Mouse (Mus musculus): Measurements from ENCODE around the gene Hmg20b. TPM values are rescaled to one million over a fixed set of nuclear protein-coding genes. Genes with fewer than 3 reads are reported as not detected.

Hmg20b gene
- total RNA-seq, 2 experiments from 2014 or later = 29.0 to 32.3 TPM

GRCm38 (mm10) chr10:81306837-81307682 is 43.2 kb downstream of the Hmg20b start:
- no peak for ATAC-seq (replicated peaks; ENCODE audit: poor library complexity)

- no peak for ATAC-seq (replicated peaks; ENCODE audit: poor library complexity)
Measured at GRCm38 (mm10) chr10:81306173-81306668, 44.1 kb downstream of the Hmg20b start.

DNA sequence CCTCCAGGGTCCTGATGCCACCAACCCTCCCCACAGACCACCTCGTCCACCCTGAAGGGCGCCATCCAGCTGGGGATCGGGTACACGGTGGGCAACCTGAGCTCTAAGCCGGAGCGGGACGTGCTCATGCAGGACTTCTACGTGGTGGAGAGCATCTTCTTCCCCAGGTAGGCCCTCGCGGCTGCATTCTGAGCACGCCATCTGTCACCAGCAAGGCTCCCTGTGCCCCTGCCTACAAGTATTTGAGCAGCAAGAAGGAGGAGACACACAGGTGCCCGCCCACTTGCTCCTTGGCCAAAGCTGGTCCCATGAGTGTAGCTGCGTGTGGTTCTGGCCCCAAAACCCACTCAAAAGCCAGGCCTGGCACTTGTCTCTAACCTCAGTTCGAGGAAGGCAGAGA is 44.6 kb downstream of the Hmg20b start:
- ATAC-seq (replicated peaks; ENCODE audit: poor library complexity) = no peak

DNA sequence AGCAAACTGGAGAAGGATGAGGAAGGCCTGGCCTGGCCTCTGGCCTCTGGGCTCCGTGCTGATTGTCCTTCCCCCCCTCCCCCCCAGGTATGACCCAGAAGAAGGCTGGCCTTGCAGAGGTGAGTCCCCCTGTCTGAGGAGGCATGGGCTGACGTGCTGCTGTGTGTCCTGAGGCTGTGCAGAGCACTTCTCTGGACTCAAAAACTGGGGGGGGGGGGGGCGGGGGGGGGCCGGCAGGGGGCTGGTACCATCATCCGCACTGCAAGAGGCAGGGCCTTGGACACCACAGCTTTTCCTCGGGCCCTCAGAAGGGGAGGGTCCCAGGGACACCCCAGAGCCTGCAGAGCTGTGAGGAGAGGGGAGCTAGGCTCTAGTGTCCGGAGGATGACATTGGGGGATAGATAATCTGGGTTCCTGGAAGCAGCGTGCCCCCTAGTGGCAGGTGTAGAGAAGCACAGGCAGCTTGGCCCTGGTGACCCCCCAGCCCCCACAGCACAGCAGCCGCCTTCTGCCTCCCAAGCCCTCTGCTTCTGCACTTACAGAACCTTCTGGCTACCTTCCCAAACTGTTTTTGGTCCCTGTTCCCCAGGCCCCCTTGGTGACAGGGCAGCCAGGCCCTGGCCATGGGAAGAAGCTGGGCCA is 45.6 kb downstream of the Hmg20b start:
- peak; percentile 84 for ATAC-seq (replicated peaks; ENCODE audit: poor library complexity)

- 0 out of 2 replicates have a peak, but pooled peaks have one; percentile 24 for ATAC-seq (replicated peaks; ENCODE audit: poor library complexity)
Measured at GRCm38 (mm10) chr10:81303761-81304160, 46.5 kb downstream of the Hmg20b start.

- ATAC-seq (replicated peaks; ENCODE audit: poor library complexity) = peak; percentile 30
Measured at GRCm38 (mm10) chr10:81303258-81303657, 47.0 kb downstream of the Hmg20b start.

DNA sequence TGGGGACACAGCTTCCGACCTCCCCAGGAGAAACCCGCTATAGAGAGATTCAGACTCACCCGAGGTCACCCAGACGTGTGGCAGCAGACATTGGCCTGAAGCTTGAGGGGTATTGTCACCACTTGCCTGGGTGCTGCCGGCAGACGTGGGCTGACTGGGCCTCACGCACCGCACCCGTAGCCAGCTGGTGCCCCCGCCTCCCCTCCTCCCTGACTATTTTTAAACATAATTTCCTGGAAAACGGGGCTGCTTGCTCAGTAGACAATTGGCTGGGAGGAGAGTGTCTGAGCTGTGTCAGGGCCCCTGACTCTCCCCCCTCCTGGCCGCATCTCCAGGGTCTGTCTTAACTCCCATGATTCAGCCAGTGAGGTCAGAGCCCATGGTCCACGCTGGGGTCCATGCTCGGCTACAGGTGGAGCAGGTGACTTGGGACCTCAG is 47.5 kb downstream of the Hmg20b start:
- ATAC-seq (replicated peaks; ENCODE audit: poor library complexity) = no peak

GRCm38 (mm10) chr10:81302288-81302687 is 48.0 kb downstream of the Hmg20b start:
- no peak for ATAC-seq (replicated peaks; ENCODE audit: poor library complexity)

DNA sequence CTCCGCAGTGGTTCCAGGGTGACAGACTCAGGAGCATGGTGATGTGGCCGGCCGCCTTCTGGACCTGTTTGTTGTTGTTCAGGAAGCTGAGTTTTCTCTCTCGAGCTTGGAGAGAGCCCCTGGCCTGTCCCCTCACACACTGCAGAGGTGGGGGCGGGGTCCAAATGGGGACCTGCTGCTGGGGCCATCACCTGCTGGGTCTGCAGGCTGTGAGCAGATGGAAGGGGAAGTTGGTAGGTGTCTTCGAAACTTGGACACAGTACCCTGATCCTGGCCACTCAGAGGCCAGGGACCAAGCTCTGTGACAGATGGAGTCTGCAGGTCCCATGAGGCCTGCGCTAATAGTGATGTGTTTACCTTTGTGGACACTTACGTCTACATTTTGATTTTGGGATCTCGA is 49.0 kb downstream of the Hmg20b start:
- no peak for ATAC-seq (replicated peaks; ENCODE audit: poor library complexity)

DNA sequence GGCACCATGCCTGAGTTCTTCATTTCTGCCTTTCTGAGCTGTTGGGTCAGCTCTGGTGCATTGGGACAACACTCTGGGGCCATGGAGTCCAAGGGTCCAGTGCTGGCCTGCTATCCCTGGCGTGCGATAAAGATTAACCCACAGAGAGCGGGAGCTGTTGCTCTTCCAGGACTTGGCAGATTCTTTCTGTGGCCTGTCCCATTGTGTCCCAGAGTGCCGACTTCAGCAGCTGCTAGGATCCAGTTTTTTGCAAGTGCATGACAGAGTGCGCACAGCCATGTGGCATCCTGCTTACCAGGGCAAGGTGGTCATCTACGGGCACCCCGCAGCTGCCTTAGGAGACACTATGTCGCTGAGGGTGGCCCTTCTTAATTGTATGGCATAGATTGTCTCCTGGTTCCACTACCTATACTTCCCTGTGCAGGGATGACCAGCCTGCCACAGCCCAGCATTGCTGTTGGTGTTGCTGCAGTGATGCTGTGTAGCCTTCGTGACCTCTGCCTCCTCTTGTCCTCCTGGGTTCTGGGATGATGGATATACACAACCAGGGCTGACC is 49.9 kb downstream of the Hmg20b start:
- no peak for ATAC-seq (replicated peaks; ENCODE audit: poor library complexity)

DNA sequence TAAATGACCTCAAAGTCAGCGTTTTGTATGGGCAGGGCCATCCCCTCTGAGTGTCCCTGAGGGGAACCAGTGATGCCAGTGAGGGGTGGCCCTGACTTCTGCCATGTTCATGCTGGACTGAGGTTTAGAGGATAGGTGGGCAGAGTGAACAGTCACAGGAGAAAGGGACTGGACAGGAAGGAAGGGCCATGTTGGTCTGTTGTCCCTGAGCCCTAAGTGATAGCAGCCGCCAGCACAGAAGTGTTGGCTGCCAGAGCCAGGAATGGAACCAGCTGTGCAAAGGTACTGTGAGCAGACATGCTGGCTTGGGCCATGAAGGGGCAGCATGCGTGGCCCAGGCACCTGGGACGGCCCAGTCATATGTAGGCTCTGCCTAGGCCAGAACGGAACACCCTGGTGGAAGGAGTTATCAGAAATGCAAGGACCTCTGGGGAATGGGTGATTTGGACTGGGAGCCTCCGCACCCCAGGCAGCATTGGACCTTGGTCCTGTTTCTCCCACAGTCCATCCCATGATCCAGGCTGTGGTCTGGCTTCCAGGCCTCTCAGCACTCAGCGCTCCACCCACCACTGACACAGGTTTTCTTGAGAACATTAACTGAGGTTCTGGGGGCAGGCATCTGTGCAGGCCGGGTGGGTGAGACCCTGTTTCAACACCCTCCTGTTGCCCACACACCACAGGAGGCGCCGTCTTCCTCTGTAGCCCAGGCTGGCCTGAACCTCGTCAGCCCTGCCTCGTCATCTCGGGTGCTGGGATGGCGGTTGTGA is 50.5 kb downstream of the Hmg20b start:
- no peak for ATAC-seq (replicated peaks; ENCODE audit: poor library complexity)

GRCm38 (mm10) chr10:81298369-81299100 is 51.7 kb downstream of the Hmg20b start:
- ATAC-seq (replicated peaks; ENCODE audit: poor library complexity) = peak; percentile 58

DNA sequence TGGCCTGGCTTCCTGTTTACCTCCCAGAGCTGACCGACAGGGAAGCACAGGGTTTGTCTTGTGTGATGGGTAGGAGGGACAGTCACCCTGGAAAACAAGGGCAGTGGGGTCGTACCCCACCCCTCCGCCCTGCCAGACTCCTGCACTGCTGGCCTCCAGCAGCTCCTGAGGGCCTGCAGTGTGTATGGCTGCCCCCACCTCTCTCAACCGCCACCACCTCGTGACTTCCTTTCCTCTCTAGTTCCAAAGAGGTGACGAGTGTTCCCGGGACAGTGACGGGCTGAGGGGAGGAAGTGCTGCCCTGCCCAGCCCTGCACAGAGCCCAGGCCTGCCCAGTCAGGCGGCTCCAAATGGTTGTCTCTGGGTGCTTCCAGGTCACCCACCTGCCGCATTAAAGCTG is 52.4 kb downstream of the Hmg20b start:
- ATAC-seq (replicated peaks; ENCODE audit: poor library complexity) = peak; percentile 57

- ATAC-seq (replicated peaks; ENCODE audit: poor library complexity) = no peak
Measured at GRCm38 (mm10) chr10:81297246-81297645, 53.0 kb downstream of the Hmg20b start.

Other genes with a start within 250 kb of the Hmg20b start
Only the 30 nearest of the 32 such genes appear.
- 17.4 and 18.9 TPM in 2 replicates for gene Zbtb7a, start 215.3 kb downstream of the Hmg20b start, total RNA-seq (2015)
- 7.7 and 8.6 TPM in 2 replicates for gene Zbtb7a, start 215.3 kb downstream of the Hmg20b start, total RNA-seq (2017)
- gene Pias4, start 182.6 kb downstream of the Hmg20b start, total RNA-seq (2015) = 9.4 and 10.0 TPM in 2 replicates
- 9.4 and 9.8 TPM in 2 replicates for gene Pias4, start 182.6 kb downstream of the Hmg20b start, total RNA-seq (2017)
- gene Eef2, start 173.8 kb downstream of the Hmg20b start, total RNA-seq (2015) = 526 and 599 TPM in 2 replicates
- 1,508 and 1,553 TPM in 2 replicates for gene Eef2, start 173.8 kb downstream of the Hmg20b start, total RNA-seq (2017)
- 15.5 and 17.2 TPM in 2 replicates for gene Dapk3, start 167.5 kb downstream of the Hmg20b start, total RNA-seq (2015)
- 37.2 and 54.7 TPM in 2 replicates for gene Dapk3, start 167.5 kb downstream of the Hmg20b start, total RNA-seq (2017)
- not detected in 2 replicates for gene 4930442H23Rik, start 166.6 kb downstream of the Hmg20b start, total RNA-seq (2015)
- not detected in 2 replicates for gene 4930442H23Rik, start 166.6 kb downstream of the Hmg20b start, total RNA-seq (2017)
- gene Nmrk2, start 148.4 kb downstream of the Hmg20b start, total RNA-seq (2015) = not detected in 2 replicates
- gene Nmrk2, start 148.4 kb downstream of the Hmg20b start, total RNA-seq (2017) = not detected in 2 replicates
- not detected in 2 replicates for gene Atcay, start 119.6 kb downstream of the Hmg20b start, total RNA-seq (2015)
- gene Atcay, start 119.6 kb downstream of the Hmg20b start, total RNA-seq (2017) = not detected in 2 replicates
- 0.05 TPM in 1 of 2 replicates, not detected in the other for gene Zfr2, start 117.3 kb downstream of the Hmg20b start, total RNA-seq (2015)
- gene Zfr2, start 117.3 kb downstream of the Hmg20b start, total RNA-seq (2017) = 0.17 TPM in 1 of 2 replicates, not detected in the other
- gene Matk, start 97.5 kb downstream of the Hmg20b start, total RNA-seq (2015) = 10.2 and 16.7 TPM in 2 replicates
- 32.7 and 33.7 TPM in 2 replicates for gene Matk, start 97.5 kb downstream of the Hmg20b start, total RNA-seq (2017)
- 95.1 and 97.1 TPM in 2 replicates for gene Mrpl54, start 83.5 kb downstream of the Hmg20b start, total RNA-seq (2015)
- gene Mrpl54, start 83.5 kb downstream of the Hmg20b start, total RNA-seq (2017) = 155 and 196 TPM in 2 replicates
- gene Apba3, start 83.5 kb downstream of the Hmg20b start, total RNA-seq (2015) = 15.5 and 20.2 TPM in 2 replicates
- gene Apba3, start 83.5 kb downstream of the Hmg20b start, total RNA-seq (2017) = 10.5 and 16.9 TPM in 2 replicates
- 2.3 TPM in 2 replicates for gene Tjp3, start 58.9 kb downstream of the Hmg20b start, total RNA-seq (2015)
- 3.9 and 5.2 TPM in 2 replicates for gene Tjp3, start 58.9 kb downstream of the Hmg20b start, total RNA-seq (2017)
- 18.9 and 24.6 TPM in 2 replicates for gene Pip5k1c, start 57.5 kb downstream of the Hmg20b start, total RNA-seq (2015)
- gene Pip5k1c, start 57.5 kb downstream of the Hmg20b start, total RNA-seq (2017) = 32.4 and 37.4 TPM in 2 replicates
- gene Cactin, start 29.4 kb downstream of the Hmg20b start, total RNA-seq (2015) = 7.1 and 7.6 TPM in 2 replicates
- 30.8 and 32.7 TPM in 2 replicates for gene Cactin, start 29.4 kb downstream of the Hmg20b start, total RNA-seq (2017)
- 0.20 and 0.47 TPM in 2 replicates for gene Tbxa2r, start 21.7 kb downstream of the Hmg20b start, total RNA-seq (2015)
- gene Tbxa2r, start 21.7 kb downstream of the Hmg20b start, total RNA-seq (2017) = 0.47 TPM in 1 of 2 replicates, not detected in the other
- 0.32 TPM in 1 of 2 replicates, not detected in the other for gene Gipc3, start 7.2 kb downstream of the Hmg20b start, total RNA-seq (2015)
- gene Gipc3, start 7.2 kb downstream of the Hmg20b start, total RNA-seq (2017) = 0.17 TPM in 1 of 2 replicates, not detected in the other
- 6.7 and 7.0 TPM in 2 replicates for gene Mfsd12, start 7.0 kb upstream of the Hmg20b start, total RNA-seq (2015)
- 12.1 and 12.6 TPM in 2 replicates for gene Mfsd12, start 7.0 kb upstream of the Hmg20b start, total RNA-seq (2017)
- gene 4930404N11Rik, start 15.3 kb upstream of the Hmg20b start, total RNA-seq (2015) = 0.59 and 0.99 TPM in 2 replicates
- gene 4930404N11Rik, start 15.3 kb upstream of the Hmg20b start, total RNA-seq (2017) = 0.92 and 2.2 TPM in 2 replicates
- gene Fzr1, start 28.0 kb upstream of the Hmg20b start, total RNA-seq (2015) = 17.1 and 21.7 TPM in 2 replicates
- gene Fzr1, start 28.0 kb upstream of the Hmg20b start, total RNA-seq (2017) = 17.3 and 17.8 TPM in 2 replicates
- gene Dohh, start 33.9 kb upstream of the Hmg20b start, total RNA-seq (2015) = 9.3 and 13.7 TPM in 2 replicates
- 36.5 and 52.5 TPM in 2 replicates for gene Dohh, start 33.9 kb upstream of the Hmg20b start, total RNA-seq (2017)
- 2.6 and 3.0 TPM in 2 replicates for gene Gm48551, start 34.0 kb upstream of the Hmg20b start, total RNA-seq (2015)
- gene Gm48551, start 34.0 kb upstream of the Hmg20b start, total RNA-seq (2017) = 0.62 and 1.7 TPM in 2 replicates
- not detected in 2 replicates for gene Gm48552, start 38.5 kb upstream of the Hmg20b start, total RNA-seq (2015)
- gene Gm48552, start 38.5 kb upstream of the Hmg20b start, total RNA-seq (2017) = 0.46 TPM in 1 of 2 replicates, not detected in the other
- 31.0 and 31.4 TPM in 2 replicates for gene Smim24, start 42.6 kb upstream of the Hmg20b start, total RNA-seq (2015)
- gene Smim24, start 42.6 kb upstream of the Hmg20b start, total RNA-seq (2017) = 7.5 and 17.1 TPM in 2 replicates
- gene Nfic, start 105.2 kb upstream of the Hmg20b start, total RNA-seq (2015) = 35.5 and 36.8 TPM in 2 replicates
- gene Nfic, start 105.2 kb upstream of the Hmg20b start, total RNA-seq (2017) = 4.0 and 5.0 TPM in 2 replicates
- 0.10 TPM in 1 of 2 replicates, not detected in the other for gene Celf5, start 132.2 kb upstream of the Hmg20b start, total RNA-seq (2015)
- gene Celf5, start 132.2 kb upstream of the Hmg20b start, total RNA-seq (2017) = not detected in 2 replicates
- 81.2 and 99.2 TPM in 2 replicates for gene Ncln, start 145.9 kb upstream of the Hmg20b start, total RNA-seq (2015)
- 85.6 and 101 TPM in 2 replicates for gene Ncln, start 145.9 kb upstream of the Hmg20b start, total RNA-seq (2017)
- gene S1pr4, start 149.7 kb upstream of the Hmg20b start, total RNA-seq (2015) = 8.3 and 8.9 TPM in 2 replicates
- gene S1pr4, start 149.7 kb upstream of the Hmg20b start, total RNA-seq (2017) = 6.2 and 9.5 TPM in 2 replicates
- 29.4 and 31.9 TPM in 2 replicates for gene Gna15, start 173.7 kb upstream of the Hmg20b start, total RNA-seq (2015)
- gene Gna15, start 173.7 kb upstream of the Hmg20b start, total RNA-seq (2017) = 28.7 and 28.9 TPM in 2 replicates
- gene Gna11, start 194.7 kb upstream of the Hmg20b start, total RNA-seq (2015) = 5.4 and 6.0 TPM in 2 replicates
- gene Gna11, start 194.7 kb upstream of the Hmg20b start, total RNA-seq (2017) = 7.6 and 10.2 TPM in 2 replicates
- 197 and 225 TPM in 2 replicates for gene Aes, start 209.0 kb upstream of the Hmg20b start, total RNA-seq (2015)
- gene Aes, start 209.0 kb upstream of the Hmg20b start, total RNA-seq (2017) = 178 and 191 TPM in 2 replicates

Measured in megakaryocyte progenitor cell, adult 5-6 weeks (primary cell).